Mouse (Mus musculus) small intestine, adult 2 months (tissue): ENCODE data around the gene Rxra. TPM values are rescaled to one million over a fixed set of nuclear protein-coding genes. Genes with fewer than 3 reads are reported as not detected.

ENCODE experiments used
- H3K27ac ChIP-seq: fragments of 200-500 bp; 2 replicates; pipeline ENCODE4 v1.5.1; 2012; ENCODE audit warnings: low read depth, low read length, control low read depth, inconsistent platforms; ENCODE audit not compliant: insufficient read depth
- H3K27me3 ChIP-seq: fragments of 200-500 bp; 2 replicates; pipeline ENCODE4 v1.6.1; 2012; ENCODE audit warnings: mild to moderate bottlenecking, moderate library complexity, low read length, inconsistent platforms; ENCODE audit not compliant: control insufficient read depth, insufficient read depth
- H3K36me3 ChIP-seq: fragments of 200-500 bp; 2 replicates; pipeline ENCODE4 v1.6.1; 2012; ENCODE audit warnings: mild to moderate bottlenecking, low read length, control low read depth, inconsistent platforms; ENCODE audit not compliant: control insufficient read depth, insufficient read depth
- H3K4me1 ChIP-seq: fragments of 200-500 bp; 2 replicates; pipeline ENCODE4 v1.6.1; 2012; ENCODE audit warnings: low read length, inconsistent platforms, mixed read lengths; ENCODE audit not compliant: control insufficient read depth, insufficient read depth, insufficient read length
- H3K4me3 ChIP-seq: fragments of 200-500 bp; 2 replicates; pipeline ENCODE4 v1.5.1; 2012; ENCODE audit warnings: low read depth, mild to moderate bottlenecking, control low read depth, inconsistent platforms, low read length, moderate library complexity
- CTCF ChIP-seq: fragments of 200-500 bp; IDR thresholded peaks from 2 replicates; pipeline ENCODE4 v1.5.1; 2012; ENCODE audit warnings: low read depth, mild to moderate bottlenecking, control low read depth, inconsistent platforms, low read length, moderate library complexity, mixed read lengths; ENCODE audit not compliant: insufficient replicate concordance, insufficient read length; ENCODE audit errors: extremely low read depth
- POLR2A ChIP-seq: fragments of 200-500 bp; IDR thresholded peaks from 2 replicates; pipeline ENCODE4 v1.6.1; 2012; ENCODE audit warnings: low read depth, mild to moderate bottlenecking, control low read depth, inconsistent platforms, low read length, moderate library complexity
- WGBS: fragments of 180-500 bp; shearing (Covaris S2); methylation state at CpG from one replicate; pipeline ENCODE4 v1.1.7; 2018; 5-methylcytosine and 5-hydroxymethylcytosine counted together
- polyA plus RNA-seq: library from polyadenylated mRNA; depleted of rRNA; stranded (reverse); fragments of >200 nt; gene quantifications from 2 replicates; pipeline ENCODE4 v1.2.3, GENCODE M21; 2012

Rxra gene
- polyA plus RNA-seq, 1 experiment: 110 TPM

DNA sequence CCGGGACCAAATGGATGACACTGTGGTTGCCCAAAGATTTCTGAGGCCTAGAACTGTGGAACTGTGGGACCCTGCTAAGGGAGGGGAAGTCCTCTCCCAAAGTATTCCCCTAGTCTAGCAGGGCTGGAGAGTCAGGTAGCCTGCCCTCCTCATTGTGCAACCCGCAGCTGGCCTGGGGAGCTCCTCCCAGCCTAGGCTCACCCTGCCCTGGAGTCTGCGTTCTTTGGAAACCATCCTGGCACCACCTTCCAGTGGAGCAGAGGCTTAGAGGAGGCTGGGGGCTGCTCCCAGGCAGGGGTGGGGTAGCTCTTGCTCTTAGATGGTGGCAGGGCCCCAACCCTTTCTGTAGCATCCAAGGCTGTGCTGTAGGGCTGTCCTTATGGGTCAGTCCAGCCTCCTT, 26.0 kb downstream of the Rxra start:
- no peak overlapping the region for H3K4me3 ChIP-seq
- H3K27ac ChIP-seq: no peak overlapping the region
- no peaks in the 10 kb centered on the region for H3K36me3 ChIP-seq
- no peak for TF ChIP-seq CTCF
- no peak for TF ChIP-seq POLR2A
- peaks cover 60% of the 10 kb centered on the region for H3K4me1 ChIP-seq
- no peaks in the 10 kb centered on the region for H3K27me3 ChIP-seq
- 43% methylated on average over 3 of the region's 3 CpGs for WGBS

- Histone ChIP-seq H3K27ac (peak overlapping the region; percentile 60), H3K36me3 (no peaks in the 10 kb centered on the region), H3K4me3 (no peak overlapping the region), H3K4me1 (peaks cover 60% of the 10 kb centered on the region), H3K27me3 (no peaks in the 10 kb centered on the region)
- no peak for TF ChIP-seq CTCF
- TF ChIP-seq POLR2A: no peak
- 22% methylated on average over 10 of the region's 10 CpGs for WGBS
Measured at GRCm38 (mm10) chr2:27702904-27703666, 26.8 kb downstream of the Rxra start.

GRCm38 (mm10) chr2:27703852-27704640, 27.8 kb downstream of the Rxra start:
- 0 out of 2 replicates have a peak, but pooled peaks cover 2% of the 10 kb centered on the region for H3K36me3 ChIP-seq
- H3K27ac ChIP-seq: peak overlapping the region; percentile 60
- 0 out of 2 replicates have a peak overlapping the region, but pooled peaks have one; percentile 1 for H3K4me3 ChIP-seq
- H3K27me3 ChIP-seq: no peaks in the 10 kb centered on the region
- WGBS: 22% methylated on average over 9 of the region's 9 CpGs
- TF ChIP-seq POLR2A (no peak), CTCF (no peak)
- H3K4me1 ChIP-seq: peaks cover 59% of the 10 kb centered on the region

- Histone ChIP-seq H3K27ac (peak overlapping the region; percentile 60), H3K4me3 (no peak overlapping the region), H3K27me3 (no peaks in the 10 kb centered on the region), H3K4me1 (peaks cover 55% of the 10 kb centered on the region), H3K36me3 (0 out of 2 replicates have a peak, but pooled peaks cover 2% of the 10 kb centered on the region)
- TF ChIP-seq CTCF: no peak
- TF ChIP-seq POLR2A: no peak
- WGBS: 67% methylated on average over 3 of the region's 3 CpGs
Measured at GRCm38 (mm10) chr2:27704641-27705040, 28.4 kb downstream of the Rxra start.

- H3K36me3 ChIP-seq: 0 out of 2 replicates have a peak, but pooled peaks cover 2% of the 10 kb centered on the region
- H3K4me3 ChIP-seq: no peak overlapping the region
- peaks cover 42% of the 10 kb centered on the region for H3K4me1 ChIP-seq
- H3K27ac ChIP-seq: no peak overlapping the region
- TF ChIP-seq CTCF (no peak), POLR2A (no peak)
- H3K27me3 ChIP-seq: no peaks in the 10 kb centered on the region
- 38% methylated on average over 3 of the region's 3 CpGs for WGBS
Measured at GRCm38 (mm10) chr2:27710871-27711382, 34.7 kb downstream of the Rxra start.

DNA sequence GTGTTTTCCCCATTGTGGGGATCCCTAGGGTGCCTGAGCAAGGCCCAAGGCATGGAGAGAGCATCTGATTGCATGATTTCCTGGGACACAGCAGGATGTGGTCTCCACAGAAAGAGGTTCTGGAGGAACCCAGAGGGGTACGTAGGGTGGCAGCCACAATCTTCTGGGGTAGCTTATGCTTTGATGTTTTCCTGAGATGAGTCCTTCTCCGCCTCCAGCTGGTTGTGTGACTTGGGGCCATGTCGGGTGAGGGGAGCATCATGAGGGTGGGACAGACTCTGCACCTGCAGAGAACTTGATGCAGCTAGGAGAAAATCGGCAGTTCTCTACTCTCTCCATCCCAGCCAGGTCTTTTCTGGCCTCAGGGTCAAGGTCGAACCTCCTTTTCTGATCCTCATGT, 36.4 kb downstream of the Rxra start:
- WGBS: 72% methylated on average over 5 of the region's 5 CpGs
- no peak overlapping the region for H3K27ac ChIP-seq
- 0 out of 2 replicates have a peak, but pooled peaks cover 2% of the 10 kb centered on the region for H3K36me3 ChIP-seq
- no peaks in the 10 kb centered on the region for H3K27me3 ChIP-seq
- peaks cover 49% of the 10 kb centered on the region for H3K4me1 ChIP-seq
- H3K4me3 ChIP-seq: no peak overlapping the region
- TF ChIP-seq POLR2A: no peak
- TF ChIP-seq CTCF: no peak

DNA sequence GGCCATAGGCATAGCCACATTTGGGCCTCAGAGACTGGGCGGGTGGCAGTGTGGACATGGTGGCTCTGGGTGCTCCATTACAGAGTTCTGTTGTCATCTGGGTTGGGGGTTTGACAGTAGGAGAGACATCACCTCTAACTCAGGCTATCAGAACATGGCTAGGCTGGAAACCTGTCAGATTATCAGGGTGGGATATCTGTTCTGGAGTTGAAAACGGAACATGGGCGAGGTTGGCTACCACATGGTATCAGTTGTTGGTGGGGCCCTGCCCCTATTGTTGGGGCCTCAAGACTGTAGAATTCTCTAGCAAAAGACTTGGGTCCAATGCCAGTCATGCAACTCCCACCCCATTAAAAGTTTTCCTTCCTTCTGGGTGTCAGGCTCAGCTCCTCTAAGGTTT, 37.1 kb downstream of the Rxra start:
- Histone ChIP-seq H3K36me3 (no peaks in the 10 kb centered on the region), H3K27ac (no peak overlapping the region), H3K27me3 (no peaks in the 10 kb centered on the region), H3K4me1 (peaks cover 56% of the 10 kb centered on the region), H3K4me3 (no peak overlapping the region)
- TF ChIP-seq POLR2A (no peak), CTCF (no peak)
- 94% methylated on average over 3 of the region's 3 CpGs for WGBS
